Mouse (Mus musculus): Measurements from ENCODE around the gene Mcpt8. TPM values are rescaled to one million over a fixed set of nuclear protein-coding genes. Genes with fewer than 3 reads are reported as not detected.
"Not testable (repeated sequence)": the region's sequence is repeated elsewhere in the genome, so short reads cannot be mapped to it uniquely, and the experiment has no call there.

Gene Mcpt8
- polyA plus RNA-seq, 1 experiment from 2014 or later: 1.0 TPM

DNA sequence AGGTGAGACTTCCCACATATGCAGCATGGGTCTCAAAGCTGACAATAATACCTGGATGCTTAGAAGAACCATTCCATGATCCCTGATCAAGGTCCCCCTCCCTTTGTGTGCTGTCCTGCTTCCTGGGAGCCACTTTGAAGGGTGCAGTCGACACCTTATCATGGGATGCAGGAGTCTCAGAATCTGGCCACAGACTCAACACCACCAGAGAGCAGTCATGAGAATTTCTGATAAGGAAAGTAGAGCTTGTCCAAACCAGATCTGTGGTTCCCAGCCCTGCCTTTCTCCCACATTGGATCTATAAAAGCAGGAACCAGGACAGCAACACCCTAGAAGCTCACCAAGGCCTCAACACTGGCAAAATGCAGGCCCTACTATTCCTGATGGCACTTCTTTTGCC lies 43.3 kb downstream of the Mcpt8 start, which contains the start of gene Mcpt2:
Mcpt2 (plus strand) TSS at position 250 of the 400 bp plus-strand sequence.
- H3K27ac ChIP-seq (ENCODE audit: low read length); H3K9me3 ChIP-seq (ENCODE audit: control insufficient read depth, low read length); H3K27me3 ChIP-seq (ENCODE audit: control insufficient read depth, insufficient read depth, low read depth, low read length); H3K4me3 ChIP-seq (ENCODE audit: low read length); H3K4me2 ChIP-seq (ENCODE audit: low read depth, low read length); H3K9ac ChIP-seq (ENCODE audit: low read length); H3K4me1 ChIP-seq (replicated peaks; ENCODE audit: control insufficient read depth, insufficient read depth, low read length); H3K36me3 ChIP-seq (ENCODE audit: control insufficient read depth, insufficient read depth, low read length); ATAC-seq (ENCODE audit: low read depth): not testable (repeated sequence)
- WGBS: 61% methylated on average over 1 of the region's 1 CpGs

- WGBS: 37% methylated on average over 2 of the region's 2 CpGs
- H3K36me3 ChIP-seq (ENCODE audit: control insufficient read depth, insufficient read depth, low read length): no peaks in the 10 kb centered on the region
- peak; percentile 49; the same call in 1 of the 2 replicates for ATAC-seq (ENCODE audit: low read depth)
- H3K27me3 ChIP-seq (ENCODE audit: control insufficient read depth, insufficient read depth, low read depth, low read length): no peaks in the 10 kb centered on the region
- H3K4me2 ChIP-seq (ENCODE audit: low read depth, low read length): no peak overlapping the region
- no peak overlapping the region for H3K9ac ChIP-seq (ENCODE audit: low read length)
- no peaks in the 10 kb centered on the region; the same call in 1 of the 2 replicates for H3K4me1 ChIP-seq (replicated peaks; ENCODE audit: control insufficient read depth, insufficient read depth, low read length)
- H3K4me3 ChIP-seq (ENCODE audit: low read length): no peak overlapping the region
- H3K9me3 ChIP-seq (ENCODE audit: control insufficient read depth, low read length): no peaks in the 10 kb centered on the region
- H3K27ac ChIP-seq (ENCODE audit: low read length): no peak overlapping the region
Measured at GRCm38 (mm10) chr14:56034433-56034832, 50.6 kb downstream of the Mcpt8 start.

Small RNAs within 50 kb of the gene (microRNA-seq; reads per million reads assigned to microRNA genes)
- not detected for gene Mir6949

Other genes with a start within 250 kb of the Mcpt8 start
- 16.9 and 18.8 TPM in 2 replicates for gene Nynrin, start 231.3 kb downstream of the Mcpt8 start, polyA plus RNA-seq (2015; fragmentation: Nextera tagmentation; extraction: Ambion mirVana)
- 1.1 and 1.2 TPM in 2 replicates for gene Cbln3, start 200.9 kb downstream of the Mcpt8 start, polyA plus RNA-seq (2015; fragmentation: Nextera tagmentation; extraction: Ambion mirVana)
- gene Khnyn, start 200.3 kb downstream of the Mcpt8 start, polyA plus RNA-seq (2015; fragmentation: Nextera tagmentation; extraction: Ambion mirVana): 17.8 and 19.5 TPM in 2 replicates
- gene Sdr39u1, start 185.0 kb downstream of the Mcpt8 start, polyA plus RNA-seq (2015; fragmentation: Nextera tagmentation; extraction: Ambion mirVana): 55.0 and 55.9 TPM in 2 replicates
- gene Cma1, start 140.6 kb downstream of the Mcpt8 start, polyA plus RNA-seq (2015; fragmentation: Nextera tagmentation; extraction: Ambion mirVana): 6.5 and 8.9 TPM in 2 replicates
- not detected in 2 replicates for gene Cma2, start 134.3 kb downstream of the Mcpt8 start, polyA plus RNA-seq (2015; fragmentation: Nextera tagmentation; extraction: Ambion mirVana)
- gene Mcpt1, start 67.3 kb downstream of the Mcpt8 start, polyA plus RNA-seq (2015; fragmentation: Nextera tagmentation; extraction: Ambion mirVana): not detected in 2 replicates
- not detected in 2 replicates for gene Mcpt9, start 54.8 kb downstream of the Mcpt8 start, polyA plus RNA-seq (2015; fragmentation: Nextera tagmentation; extraction: Ambion mirVana)
- 0.20 TPM in 1 of 2 replicates, not detected in the other for gene Mcpt2, start 43.2 kb downstream of the Mcpt8 start, polyA plus RNA-seq (2015; fragmentation: Nextera tagmentation; extraction: Ambion mirVana)
- gene Mcpt4, start 23.0 kb downstream of the Mcpt8 start, polyA plus RNA-seq (2015; fragmentation: Nextera tagmentation; extraction: Ambion mirVana): 0.23 and 0.83 TPM in 2 replicates
- gene Ctsg, start 17.3 kb upstream of the Mcpt8 start, polyA plus RNA-seq (2015; fragmentation: Nextera tagmentation; extraction: Ambion mirVana): 0.35 TPM in 1 of 2 replicates, not detected in the other
- gene Gzme, start 35.4 kb upstream of the Mcpt8 start, polyA plus RNA-seq (2015; fragmentation: Nextera tagmentation; extraction: Ambion mirVana): not detected in 2 replicates
- gene Gzmd, start 47.3 kb upstream of the Mcpt8 start, polyA plus RNA-seq (2015; fragmentation: Nextera tagmentation; extraction: Ambion mirVana): not detected in 2 replicates
- gene Gzmg, start 74.3 kb upstream of the Mcpt8 start, polyA plus RNA-seq (2015; fragmentation: Nextera tagmentation; extraction: Ambion mirVana): not detected in 2 replicates
- not detected in 2 replicates for gene Gzmn, start 89.3 kb upstream of the Mcpt8 start, polyA plus RNA-seq (2015; fragmentation: Nextera tagmentation; extraction: Ambion mirVana)
- not detected in 2 replicates for gene Gzmf, start 126.1 kb upstream of the Mcpt8 start, polyA plus RNA-seq (2015; fragmentation: Nextera tagmentation; extraction: Ambion mirVana)
- not detected in 2 replicates for gene Gzmc, start 149.4 kb upstream of the Mcpt8 start, polyA plus RNA-seq (2015; fragmentation: Nextera tagmentation; extraction: Ambion mirVana)
- 2.0 and 2.3 TPM in 2 replicates for gene Gzmb, start 177.0 kb upstream of the Mcpt8 start, polyA plus RNA-seq (2015; fragmentation: Nextera tagmentation; extraction: Ambion mirVana)

Data from lung, embryonic 16.5 days (tissue).